Mouse (Mus musculus) cerebellum, adult 9-11 months (tissue): ENCODE measurements at regions not wholly inside any gene's neighbourhood (a gene's known extent, or its start where the extent isn't known, plus 50 kb on each side); places are given as distances from the start of the nearest gene placed in this dataset.
"Not testable (repeated sequence)": the region's sequence is repeated elsewhere in the genome, so short reads cannot be mapped to it uniquely, and the experiment has no call there.

ENCODE experiments used
- DNase-seq: peaks from one replicate; pipeline ENCODE4 v3.0.0; 2022

GRCm38 (mm10) chr3:129386522-129386921 is 54.0 kb upstream of the Enpep start:
- DNase-seq: no peak

- no peak for DNase-seq
Observed at GRCm38 (mm10) chr3:129390506-129390905, 58.0 kb upstream of the Enpep start.

GRCm38 (mm10) chr3:129391888-129392813 is 59.6 kb upstream of the Enpep start:
- DNase-seq: no peak

- DNase-seq: no peak
Observed at GRCm38 (mm10) chr3:129392814-129393804, 60.6 kb upstream of the Enpep start.

- peak; percentile 8 for DNase-seq
Observed at GRCm38 (mm10) chr3:129397481-129397880, 65.0 kb upstream of the Enpep start.

GRCm38 (mm10) chr3:129400092-129400924 is 67.8 kb upstream of the Enpep start:
- DNase-seq: no peak

GRCm38 (mm10) chr3:129411389-129412054 is 79.0 kb upstream of the Enpep start:
- no peak for DNase-seq

- no peak for DNase-seq
Observed at GRCm38 (mm10) chr3:129412126-129412960, 79.8 kb upstream of the Enpep start.

GRCm38 (mm10) chr3:129412961-129413246 is 80.4 kb upstream of the Enpep start:
- DNase-seq: no peak

- no peak for DNase-seq
Observed at GRCm38 (mm10) chr3:129415656-129416055, 83.1 kb upstream of the Enpep start.

GRCm38 (mm10) chr3:129416337-129416736 is 83.8 kb upstream of the Enpep start:
- no peak for DNase-seq

GRCm38 (mm10) chr3:129421620-129422239 is 89.2 kb upstream of the Enpep start:
- DNase-seq: not testable (repeated sequence)

GRCm38 (mm10) chr3:129428750-129429149 is 96.2 kb upstream of the Enpep start:
- no peak for DNase-seq

- DNase-seq: no peak
Observed at GRCm38 (mm10) chr3:129429161-129430111, 96.9 kb upstream of the Enpep start.

GRCm38 (mm10) chr3:129434056-129434455 is 98.1 kb upstream of the Elovl6 start:
- DNase-seq: no peak

- no peak for DNase-seq
Observed at GRCm38 (mm10) chr3:129437687-129438086, 94.5 kb upstream of the Elovl6 start.

GRCm38 (mm10) chr3:129442756-129443155 is 89.4 kb upstream of the Elovl6 start:
- no peak for DNase-seq

GRCm38 (mm10) chr3:129444221-129444620 is 87.9 kb upstream of the Elovl6 start:
- no peak for DNase-seq

- no peak for DNase-seq
Observed at GRCm38 (mm10) chr3:129445961-129446360, 86.2 kb upstream of the Elovl6 start.
